Mouse (Mus musculus): Measurements from ENCODE around the gene Osgin1.

The Osgin1 gene

DNA sequence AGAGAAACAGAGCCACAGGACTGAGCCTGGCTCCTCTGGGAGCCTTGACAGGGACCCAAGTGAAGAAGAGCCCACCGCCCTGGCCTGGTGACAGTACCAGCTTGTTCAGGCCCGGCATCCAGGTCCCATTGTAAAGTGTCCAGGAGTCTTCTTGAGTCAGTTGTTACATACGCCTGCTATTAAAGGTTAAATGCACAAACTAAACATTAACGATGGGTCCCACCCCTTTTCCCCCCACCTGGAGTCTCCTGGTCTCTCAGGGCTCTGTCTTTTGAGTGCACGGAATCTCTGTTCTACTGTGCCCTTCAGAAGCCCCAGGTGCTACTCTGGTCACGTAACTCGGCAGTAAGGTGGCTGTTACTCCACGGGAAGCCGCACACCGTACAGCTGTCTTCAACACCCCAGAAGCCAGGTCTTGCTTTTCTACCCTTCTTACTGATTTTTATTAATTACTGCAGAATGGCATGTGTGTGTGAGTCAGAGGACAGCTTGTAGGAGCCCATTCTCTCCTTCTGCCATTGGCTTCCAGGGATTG, 9.7 kb upstream of the Osgin1 start:
- peak; percentile 49 to 74 for DNase-seq

DNA sequence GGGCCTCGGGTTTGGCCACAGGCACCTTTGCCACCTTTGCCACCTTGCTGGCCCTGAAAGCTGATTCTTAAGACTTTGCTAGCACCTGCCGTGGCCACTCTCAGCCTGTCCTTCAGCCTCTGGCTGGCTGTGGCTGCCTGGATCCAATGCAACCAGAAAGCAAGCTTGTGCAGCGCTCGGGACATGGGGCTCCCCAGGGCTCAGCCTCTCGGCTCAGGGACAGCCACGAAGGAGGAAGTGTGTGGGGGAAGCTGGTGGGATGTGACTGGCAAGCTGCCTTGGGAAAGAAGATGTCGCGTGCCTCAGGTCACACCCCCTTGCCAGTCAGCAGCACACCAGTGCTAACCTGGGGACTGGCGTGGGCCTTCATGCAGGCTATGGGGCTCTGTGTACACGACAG, 9.2 kb upstream of the Osgin1 start:
- DNase-seq, result peak in 1 of 2 experiments; percentile 50

DNA sequence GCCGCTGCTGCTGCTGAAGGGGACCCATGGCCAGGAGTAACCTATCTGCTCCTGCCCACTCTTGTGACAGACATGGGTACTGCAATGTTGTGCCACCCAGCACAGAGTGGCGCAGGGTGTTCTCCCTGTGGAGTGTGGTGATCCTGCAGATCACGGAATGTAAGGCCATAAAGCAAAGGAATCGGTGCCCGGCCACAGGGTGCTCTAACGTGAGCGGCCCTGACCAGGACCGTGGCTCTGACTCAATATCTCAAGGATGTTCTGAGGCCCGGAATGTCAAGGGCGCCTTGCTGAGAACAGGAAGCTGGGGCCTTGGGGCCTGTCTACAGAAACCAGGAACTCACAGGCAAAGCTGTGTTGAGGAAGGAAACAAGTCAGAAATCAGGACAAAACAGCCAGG, 8.4 kb upstream of the Osgin1 start:
- peak; percentile 65 to 78 for DNase-seq

DNA sequence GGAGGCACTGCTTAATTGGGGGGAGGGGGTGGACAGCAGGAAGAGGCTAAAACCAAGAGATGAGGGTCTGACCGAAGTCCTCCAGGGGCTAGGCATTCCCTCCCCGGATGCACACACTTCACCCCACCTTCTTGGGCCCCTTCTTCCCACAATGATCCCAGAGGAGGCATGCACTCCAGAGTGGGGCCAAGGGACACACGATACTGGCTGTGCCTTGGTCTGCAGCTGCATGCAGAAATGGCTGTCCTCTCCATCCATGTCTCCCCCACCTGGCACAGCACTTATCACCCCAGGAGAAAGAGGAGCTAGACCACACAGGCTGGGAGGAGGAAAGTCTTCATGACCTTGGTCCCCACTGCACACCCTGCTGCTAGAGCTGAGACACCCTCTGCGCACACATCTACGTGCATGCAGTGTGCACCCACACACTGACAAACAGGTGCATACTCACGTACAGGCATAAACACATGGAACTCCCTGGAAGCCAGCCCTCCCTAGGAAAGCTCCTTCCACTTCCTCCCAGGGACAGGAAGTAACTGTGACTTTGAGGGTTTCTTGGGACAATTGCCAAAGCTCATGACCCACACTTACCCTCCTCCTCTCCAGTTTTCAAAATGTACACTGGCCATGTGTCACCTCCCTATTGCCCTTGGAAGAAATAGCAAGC, 7.7 kb upstream of the Osgin1 start:
- peak; percentile 47 to 66 for DNase-seq

DNA sequence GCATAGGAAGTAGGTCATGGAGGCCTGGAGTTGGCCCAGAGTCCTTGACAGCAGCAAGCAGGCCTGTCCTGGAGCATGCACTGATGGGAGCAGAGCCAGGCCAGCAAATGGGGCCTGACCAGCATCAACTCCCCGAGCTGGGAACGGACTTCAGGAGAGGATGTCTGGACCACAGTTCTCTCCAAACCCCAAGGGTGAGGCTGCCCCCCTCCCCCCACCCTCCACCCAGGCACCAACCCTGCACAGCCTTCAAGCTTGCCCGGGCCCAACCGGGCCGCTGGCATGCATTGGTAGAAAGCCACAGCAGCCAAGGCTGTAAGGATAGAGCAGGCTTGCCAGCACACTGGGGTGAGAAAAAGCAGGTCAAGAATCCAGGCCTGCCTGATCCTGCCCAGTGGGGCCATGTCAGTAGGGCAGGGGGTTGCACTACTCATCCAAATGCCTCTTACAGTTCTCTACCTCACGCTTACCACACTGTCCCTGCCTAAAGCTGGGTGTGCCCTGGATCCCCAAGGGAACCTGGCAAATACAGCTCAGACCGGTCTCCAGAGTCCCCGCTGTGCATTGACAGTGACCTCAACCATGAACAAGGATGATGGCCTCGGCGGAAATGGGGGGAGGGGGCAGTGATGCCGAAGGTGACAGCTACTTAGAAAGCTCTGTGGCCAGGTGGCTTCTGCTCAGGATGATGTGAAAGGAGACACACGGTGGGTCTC, 6.1 kb upstream of the Osgin1 start:
- peak in 1 of 2 experiments; percentile 49 for DNase-seq

DNA sequence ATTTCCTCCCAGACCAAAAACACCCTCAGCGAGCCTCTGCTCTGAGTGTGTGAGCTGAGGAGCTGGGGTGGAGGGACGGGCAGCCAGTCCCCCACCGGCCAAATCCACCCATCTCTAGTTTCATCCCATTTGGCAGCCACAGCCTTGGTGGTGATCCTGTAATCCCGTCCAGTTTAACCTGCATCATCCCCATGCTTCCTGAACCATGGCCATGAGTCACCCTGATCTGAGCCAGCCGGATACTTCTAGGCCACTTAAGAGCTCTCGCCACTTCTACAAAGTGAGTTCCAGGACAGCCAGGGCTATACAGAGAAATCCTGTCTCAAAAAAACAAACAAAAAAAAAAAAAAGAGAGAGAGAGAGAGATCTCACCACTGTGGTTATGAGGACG, 5.6 kb upstream of the Osgin1 start:
- DNase-seq, result no peak

DNA sequence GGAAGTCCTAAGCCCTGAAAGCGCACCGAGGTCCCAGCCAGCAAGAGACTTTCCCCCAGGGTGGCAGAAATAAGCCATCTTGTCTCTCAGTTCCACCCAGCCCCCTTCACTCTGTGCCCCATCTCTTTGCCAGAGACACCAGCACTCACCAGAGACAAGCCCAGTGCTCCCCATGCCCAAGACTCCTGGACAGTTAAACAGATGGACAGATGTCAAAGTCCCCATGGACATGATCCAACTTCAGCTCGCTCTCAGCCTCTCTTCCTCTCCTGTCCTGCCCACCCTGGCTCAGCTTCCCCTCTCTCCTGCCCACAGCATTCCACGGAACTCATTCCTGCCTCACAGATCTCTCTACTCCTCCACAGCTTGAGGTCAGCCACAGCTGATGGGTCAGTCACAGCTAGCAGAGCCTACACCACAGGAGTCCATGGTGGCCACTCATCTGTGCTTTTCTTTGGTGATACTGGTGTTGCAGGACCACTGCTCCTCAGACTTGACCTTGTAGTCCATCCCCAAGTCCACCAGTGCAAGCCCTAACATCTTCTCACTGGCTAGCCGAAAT, 5.1 kb upstream of the Osgin1 start:
- peak; percentile 54 to 65 for DNase-seq

DNA sequence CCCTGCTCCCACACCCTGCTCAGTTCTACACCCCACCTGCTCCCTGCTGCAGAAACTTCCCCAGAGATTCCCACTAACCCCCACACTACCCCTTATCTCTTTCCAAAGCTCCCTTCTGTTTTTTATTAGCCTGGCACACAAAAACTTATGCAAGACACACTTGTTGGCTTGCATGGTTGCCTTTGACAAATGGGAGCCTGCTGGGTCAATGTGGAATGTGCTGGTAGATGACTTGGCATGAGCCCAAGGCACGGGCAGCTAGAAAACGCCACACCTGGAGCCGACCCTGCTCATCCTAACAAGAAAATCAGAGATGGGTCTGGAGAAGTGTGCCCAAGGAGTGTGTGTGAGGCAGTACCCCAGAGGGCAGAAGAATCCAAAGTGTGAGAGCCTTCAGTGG, 4.4 kb upstream of the Osgin1 start:
- peak; percentile 66 to 70 for DNase-seq

DNA sequence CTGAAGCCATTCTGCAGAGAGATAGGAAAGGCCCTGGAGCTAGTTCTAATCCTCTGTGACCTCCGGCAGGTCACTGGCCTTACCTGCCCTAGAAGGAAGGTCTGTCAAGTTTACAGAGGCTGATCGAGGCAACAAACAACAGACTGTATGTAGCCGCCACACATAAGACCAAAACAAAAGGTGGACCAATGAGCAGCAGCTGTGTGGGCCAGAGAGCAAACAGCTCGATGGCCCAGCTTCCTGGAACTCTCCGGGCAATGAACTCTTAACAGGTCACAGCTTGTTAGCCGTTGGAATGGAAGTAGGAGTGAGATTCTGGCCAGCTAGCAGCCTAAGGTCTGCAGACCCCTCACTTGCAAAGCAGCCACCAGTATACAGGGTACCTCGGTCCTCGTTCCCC, 3.7 kb upstream of the Osgin1 start:
- peak; percentile 59 to 60 for DNase-seq

DNA sequence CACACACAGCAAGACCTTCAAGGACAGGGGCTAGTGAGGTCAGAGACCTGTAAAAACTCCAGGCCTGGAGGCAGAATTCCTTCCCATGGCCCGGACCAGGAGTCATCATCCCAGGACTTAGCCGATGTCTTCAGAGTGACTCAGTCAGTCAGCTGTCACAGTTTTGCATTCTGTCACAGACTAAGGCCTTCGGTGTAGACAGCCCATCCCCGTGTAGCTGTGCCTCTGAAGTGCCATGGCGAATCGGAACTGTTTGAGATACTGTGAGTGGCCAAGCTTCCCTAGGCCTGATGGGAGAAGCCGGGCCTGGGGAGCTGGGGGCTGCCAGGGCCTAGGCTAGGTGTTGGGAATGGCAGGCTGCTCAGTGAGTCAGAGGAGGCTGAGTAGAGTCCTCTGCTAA, 3.2 kb upstream of the Osgin1 start:
- no peak for DNase-seq

DNA sequence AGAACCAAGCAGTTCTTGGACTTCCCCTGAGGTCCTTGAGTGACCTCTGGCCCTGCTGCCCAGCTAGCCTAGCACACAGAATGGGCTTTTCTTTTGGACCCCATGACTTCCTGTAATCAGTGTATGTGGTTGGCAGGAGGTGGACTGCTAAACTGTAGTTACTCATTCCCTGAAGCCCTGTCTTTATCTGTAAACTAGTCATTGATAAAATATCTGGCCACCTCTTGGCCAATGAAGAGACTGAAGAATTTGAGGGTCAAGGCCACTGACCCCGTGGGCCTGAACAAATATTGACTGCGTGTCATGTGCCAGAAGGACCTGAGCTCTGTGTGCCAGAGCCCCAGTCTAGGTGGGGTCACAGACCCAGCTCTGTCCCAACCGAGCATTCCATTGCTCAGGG, 1.6 kb upstream of the Osgin1 start:
- peak in 1 of 2 experiments; percentile 51 for DNase-seq

DNA sequence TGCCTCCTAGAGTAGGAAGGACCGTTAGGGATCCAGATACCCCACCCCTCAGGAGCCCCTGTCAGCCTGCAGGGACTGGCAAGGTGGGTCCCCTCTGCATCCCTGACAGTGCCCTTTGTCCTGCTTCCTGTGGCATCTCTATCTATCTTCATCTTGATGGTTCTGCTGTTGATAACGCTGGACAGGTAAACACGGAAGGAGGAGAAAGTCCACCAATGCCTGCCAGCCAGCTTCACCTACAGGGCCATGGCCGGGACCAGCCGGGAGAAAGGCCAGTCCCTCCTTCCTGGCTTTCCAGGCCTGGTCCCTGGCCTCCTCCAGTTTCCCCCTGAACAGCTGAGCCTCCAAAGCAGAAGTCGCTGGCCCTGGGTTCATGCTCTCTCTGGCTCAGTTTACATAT, 645 bp downstream of the Osgin1 start:
- no peak for DNase-seq

DNA sequence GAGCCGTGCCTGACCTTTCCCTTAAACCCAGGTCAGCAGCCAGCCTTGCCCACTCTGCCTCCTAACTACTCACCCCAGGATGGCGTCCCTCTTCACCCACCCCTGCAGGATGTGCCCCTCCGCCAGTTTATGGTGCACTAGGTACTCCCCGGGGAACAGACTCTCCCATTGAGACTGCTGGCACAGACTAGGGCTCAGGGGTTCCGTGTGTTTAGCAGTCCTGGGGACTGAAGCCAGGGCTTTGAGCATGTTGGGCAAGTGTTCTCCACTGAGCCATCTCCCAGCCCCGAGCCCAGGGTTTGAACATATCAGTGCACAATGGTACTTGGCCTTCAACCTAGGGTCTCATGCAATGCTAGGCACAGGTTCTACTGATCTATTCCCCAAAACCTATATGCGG, 1.6 kb downstream of the Osgin1 start:
- no peak for DNase-seq

DNA sequence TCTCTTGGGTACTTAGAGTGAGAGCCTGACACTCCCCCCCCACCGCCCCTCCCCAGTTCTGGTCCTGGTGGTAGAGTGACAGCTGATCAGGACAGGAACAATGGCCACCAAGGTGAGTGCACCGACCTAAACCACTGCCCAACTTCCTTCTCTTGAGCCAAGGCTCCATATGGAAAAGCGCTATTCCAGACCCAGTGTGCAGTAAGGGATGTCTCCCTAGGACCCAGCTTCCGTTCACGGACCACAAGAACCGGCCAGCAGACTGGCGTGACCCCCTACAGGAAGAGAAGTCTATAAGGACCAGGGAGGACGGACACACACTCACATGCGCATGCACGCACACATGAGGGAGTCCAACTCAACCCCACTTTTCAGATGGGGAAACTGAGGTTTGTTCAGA, 2.4 kb downstream of the Osgin1 start:
- no peak for DNase-seq

DNA sequence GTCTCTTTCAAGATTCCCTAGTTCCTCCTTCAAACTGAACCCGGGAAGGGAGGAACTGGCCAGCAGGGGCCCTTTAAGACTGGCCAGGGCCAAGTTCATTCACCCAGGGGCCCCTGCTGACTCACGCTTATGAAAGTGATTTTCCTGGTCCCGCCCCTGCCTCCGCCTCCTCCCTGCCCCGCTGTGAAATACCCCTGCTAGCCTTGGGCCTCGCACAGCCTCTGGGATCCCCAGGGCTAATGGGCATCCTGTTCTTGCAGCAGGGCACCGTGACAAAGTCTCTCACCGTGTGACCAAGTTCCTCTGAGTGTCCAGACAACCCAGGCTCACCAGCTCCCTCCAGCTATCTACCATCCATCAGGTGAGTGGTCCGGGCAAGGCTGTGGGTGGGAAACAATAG, 3.0 kb downstream of the Osgin1 start:
- peak; percentile 94 for DNase-seq

DNA sequence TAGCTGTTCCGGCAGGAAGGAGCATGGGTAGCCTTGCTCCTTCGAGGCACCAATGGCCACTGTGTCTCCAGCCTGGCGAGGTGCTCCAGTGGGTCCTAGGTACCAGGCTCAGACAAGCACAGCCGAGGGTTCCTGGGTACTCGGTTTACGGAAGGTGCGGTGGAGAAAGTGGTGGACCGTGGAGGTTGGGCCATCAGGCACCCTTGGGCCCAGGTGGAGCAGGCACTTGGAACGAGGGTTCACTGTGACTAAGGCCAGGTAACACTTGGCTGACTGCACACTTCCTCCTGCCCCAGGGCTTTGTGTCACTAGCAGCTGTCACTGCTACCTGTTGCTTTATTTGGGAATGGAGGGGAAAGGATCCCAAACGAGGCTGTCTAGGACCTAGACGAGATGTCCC, 3.6 kb downstream of the Osgin1 start:
- peak in 1 of 2 experiments; percentile 61 for DNase-seq

DNA sequence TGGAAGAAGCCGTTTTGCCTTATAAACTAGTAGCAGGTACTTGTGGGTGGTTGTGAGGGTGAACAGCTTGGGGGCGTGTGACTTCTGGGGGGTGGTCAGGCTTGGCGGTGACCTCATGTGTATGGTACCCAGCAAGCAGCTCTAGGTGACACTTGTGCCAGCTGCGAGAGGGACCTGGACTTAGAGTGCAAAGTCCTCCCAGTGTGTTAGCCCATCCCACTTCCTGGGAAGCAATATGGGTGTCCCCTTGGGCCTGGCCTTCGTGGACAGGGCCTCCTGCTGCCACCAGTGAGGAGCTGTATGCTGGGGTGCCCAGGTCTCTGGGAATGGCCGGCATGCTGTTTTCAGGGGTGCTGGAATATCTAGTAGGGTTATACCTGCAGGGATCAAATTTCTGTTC, 5.0 kb downstream of the Osgin1 start:
- peak; percentile 65 to 69 for DNase-seq

DNA sequence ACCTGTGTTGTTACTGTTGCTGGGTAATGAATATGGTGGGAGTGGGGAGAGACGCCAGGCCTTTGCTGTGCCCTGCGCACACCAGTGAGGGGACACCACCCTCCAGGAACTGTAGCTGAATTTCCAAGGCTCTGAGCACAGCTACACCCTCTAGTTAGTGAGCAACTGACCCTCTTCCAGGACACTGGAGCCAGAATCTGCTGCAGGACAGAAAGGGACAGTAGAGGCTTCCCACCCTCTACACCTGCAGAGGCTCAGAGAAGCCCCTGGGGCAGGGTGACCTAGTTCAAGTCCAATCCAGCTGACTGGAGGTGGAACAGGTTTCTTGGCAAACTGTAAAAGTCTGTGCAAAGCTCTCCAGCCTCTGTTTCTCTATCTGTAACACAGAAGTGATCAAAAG, 5.5 kb downstream of the Osgin1 start:
- DNase-seq, result no peak

DNA sequence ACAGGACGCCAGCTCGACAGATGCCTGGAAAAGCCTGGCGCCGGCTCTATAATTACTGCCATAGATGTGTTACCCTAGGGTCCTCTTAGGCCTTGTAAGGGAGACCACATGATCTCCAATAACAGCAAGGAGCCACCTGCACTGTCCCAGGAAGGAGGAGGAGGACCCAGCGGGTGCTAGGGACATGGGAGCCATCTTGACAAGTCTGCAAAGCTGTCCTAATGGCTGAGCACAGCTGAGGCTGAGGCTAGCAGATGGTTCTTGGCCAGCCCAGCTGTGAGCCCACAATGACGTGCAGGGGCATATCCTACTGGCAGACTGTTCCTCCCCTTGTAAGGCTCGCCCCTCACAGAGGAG, 5.9 kb downstream of the Osgin1 start:
- DNase-seq, result peak in 1 of 2 experiments; percentile 29

DNA sequence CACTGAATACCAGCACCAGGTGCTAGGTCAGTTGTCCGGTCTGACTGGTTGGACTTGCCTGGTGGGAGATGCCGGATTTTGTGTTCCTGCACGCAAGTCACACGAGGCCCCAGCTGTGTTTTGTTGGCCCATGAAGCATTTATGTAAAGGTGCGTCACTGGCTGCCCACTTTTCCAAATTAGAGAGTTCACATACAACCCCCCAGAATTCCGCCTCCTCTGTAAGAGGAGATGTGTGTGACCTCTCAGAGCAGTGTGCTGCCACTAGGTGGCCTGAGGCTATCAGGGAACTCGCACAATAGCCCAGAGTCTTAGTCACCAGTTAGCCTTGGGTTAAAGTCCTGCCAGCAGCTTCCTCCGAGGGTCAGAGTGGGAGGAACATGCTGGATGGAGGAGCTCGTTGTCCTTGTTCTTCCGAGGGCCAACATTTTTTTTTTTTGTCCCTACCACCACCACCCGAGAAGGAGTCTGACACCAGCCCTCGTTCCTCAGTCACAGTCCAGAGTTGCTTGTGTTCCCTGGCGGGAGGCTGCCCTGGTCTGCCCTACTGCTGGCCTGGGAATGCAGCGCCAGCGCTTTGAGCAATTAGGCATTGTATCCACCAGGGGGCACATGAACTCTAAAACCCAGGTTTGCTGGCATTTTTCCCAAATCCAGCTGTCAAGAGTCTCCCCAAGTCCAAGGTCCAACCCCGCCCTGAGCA, 6.5 kb downstream of the Osgin1 start:
- DNase-seq, result peak; percentile 92 to 95

DNA sequence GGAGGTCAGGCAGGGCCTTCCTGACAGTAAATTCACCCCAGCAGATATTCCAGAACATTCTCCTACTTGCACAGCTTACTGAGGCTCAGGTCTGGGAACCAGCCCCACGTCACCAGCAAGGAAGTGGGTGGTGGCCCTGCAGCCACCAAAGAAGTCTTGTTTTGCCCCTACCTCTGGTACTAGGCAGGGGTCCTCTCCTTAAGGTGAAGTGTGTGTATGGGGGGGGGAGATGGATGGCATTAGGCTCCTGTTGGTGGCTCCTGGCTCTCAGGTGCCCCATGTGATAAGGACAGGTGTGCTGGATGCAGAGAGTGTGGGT, 7.0 kb downstream of the Osgin1 start:
- DNase-seq, result no peak

DNA sequence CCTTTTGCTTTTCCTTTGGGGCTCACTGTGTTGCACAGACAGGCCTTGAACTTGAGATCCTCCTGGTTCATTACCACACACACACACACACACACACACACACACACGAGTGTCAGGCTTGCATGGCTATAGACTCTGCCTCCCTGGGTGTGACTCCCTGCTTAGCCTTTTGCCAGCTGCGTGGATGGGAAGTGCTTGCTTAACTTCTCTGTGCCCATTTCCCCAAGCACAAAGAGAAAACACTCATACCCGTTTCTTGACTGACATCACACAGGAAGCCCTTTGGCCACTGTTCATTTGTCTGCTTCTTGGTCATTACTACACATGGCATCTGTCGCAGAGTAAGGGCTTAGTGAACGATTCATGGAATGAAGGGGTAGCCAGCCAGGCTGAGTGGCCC, 8.1 kb downstream of the Osgin1 start:
- DNase-seq, result no peak

DNA sequence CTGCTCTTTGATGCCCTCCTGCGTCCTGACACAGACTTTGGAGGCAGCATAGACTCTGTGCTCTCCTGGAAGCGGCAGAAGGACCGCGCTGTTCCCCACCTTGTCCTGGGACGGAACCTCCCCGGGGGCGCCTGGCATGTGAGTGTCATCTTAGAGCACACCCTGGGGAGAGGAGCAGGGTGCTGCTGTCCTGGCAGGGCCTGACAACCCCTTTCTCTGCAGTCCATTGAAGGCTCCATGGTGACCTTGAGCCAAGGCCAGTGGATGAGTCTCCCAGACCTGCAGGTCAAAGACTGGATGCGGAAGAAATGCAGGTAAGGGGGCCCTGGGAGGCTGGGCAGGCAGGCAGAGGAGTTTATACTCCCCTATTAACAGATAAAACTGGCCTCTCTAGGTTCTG, 9.0 kb downstream of the Osgin1 start:
- DNase-seq, result no peak
